Mouse (Mus musculus) large intestine, adult 2 months (tissue): ENCODE measurements around the gene Ccdc85c. TPM values are rescaled to one million over a fixed set of nuclear protein-coding genes. Genes with fewer than 3 reads are reported as not detected.

Experiments
- DNase-seq: peaks from one replicate; pipeline ENCODE4 v3.0.0-alpha.2; 2012; ENCODE audit warnings: low read depth, low spot score
- WGBS: fragments of 180-500 bp; shearing (Covaris S2); methylation state at CpG from one replicate; pipeline ENCODE4 v1.1.7; 2018; 5-methylcytosine and 5-hydroxymethylcytosine counted together
- polyA plus RNA-seq: library from polyadenylated mRNA; depleted of rRNA; stranded (reverse); fragments of >200 nt; gene quantifications from 2 replicates; pipeline ENCODE4 v1.2.3, GENCODE M21; 2012

The Ccdc85c gene
- polyA plus RNA-seq, 1 experiment: 40.1 TPM

DNA sequence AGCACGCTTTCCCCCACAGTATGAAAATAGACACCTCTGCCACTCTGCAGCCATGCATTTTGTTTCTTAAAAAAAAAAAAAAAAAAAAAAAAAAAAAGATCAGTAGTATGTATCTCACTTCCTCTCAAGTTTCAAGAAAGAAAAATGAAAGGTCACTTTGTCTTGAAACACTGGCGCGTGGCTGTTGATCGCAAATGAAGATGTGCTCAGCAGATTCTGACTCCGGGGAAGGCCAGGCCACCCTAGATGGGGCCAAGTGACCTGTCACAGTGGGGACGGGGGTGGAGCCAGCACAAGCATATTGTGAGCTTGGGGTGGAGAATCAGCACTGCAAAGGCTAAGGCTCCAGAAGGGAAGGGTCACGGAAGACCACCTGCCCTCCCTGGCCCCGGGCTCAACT, 71.3 kb downstream of the Ccdc85c start:
- 80% methylated on average over 8 of the region's 8 CpGs for WGBS
- DNase-seq: no peak

DNA sequence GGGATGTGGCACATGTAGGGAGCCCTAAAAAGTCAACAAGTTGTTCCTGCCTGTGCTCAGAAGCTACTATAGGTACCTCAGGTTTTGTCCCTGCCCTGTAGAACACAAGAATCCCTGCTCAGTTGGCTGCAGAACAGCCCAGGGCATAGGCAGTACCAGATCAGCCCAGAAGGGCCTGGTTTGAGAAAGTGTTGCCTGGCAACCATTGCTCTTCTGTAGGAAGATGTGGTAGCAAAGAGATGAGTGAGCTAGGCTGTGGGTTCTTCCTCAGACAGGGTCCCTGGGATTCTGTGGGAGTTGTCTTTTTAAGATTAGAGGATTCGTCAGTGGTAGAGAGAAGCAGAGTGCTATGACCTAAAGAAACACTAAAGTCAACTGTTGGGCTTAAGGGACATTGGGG, 75.1 kb downstream of the Ccdc85c start:
- 100% methylated on average over 1 of the region's 1 CpGs for WGBS
- DNase-seq: no peak

DNA sequence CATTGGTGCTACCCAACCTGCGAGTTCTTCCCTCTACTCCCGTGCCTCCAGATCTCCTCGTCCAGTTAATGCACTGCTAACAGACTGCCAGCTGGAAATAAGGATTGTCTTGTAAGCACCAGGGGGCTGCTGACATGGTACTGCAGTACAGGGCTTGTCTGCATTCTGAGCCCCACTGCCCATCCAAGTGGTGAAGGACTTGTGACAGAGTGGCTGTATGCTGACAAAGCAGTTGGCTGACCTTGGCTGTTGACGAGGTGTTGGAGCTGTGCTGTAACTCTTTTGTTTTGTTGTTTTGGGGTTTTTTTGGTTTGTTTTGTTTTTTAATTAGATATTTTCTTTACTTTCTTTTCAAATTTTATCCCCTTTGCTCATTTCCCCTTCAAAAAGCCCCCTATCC, 76.8 kb downstream of the Ccdc85c start:
- no peak for DNase-seq
- WGBS: 77% methylated on average over 4 of the region's 4 CpGs

DNA sequence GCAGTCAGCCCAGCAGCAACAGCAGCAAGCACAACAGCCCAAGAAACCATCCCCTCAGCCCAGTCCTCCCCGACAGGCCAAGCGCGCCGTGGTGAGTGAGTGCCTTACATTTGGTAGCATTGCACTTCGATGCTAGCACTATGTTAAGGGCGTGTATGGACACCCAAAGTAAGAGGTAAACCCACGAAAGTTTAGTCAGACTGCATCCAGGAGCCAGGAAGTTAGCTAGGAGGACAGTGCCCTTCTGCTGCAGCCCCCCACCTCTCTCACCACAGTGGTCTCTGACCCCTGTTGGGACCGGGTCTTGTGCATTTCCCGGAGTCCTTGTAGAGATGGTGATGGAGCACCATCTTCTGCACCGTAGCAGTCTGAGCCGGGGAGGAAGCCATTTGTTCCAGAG, 79.5 kb downstream of the Ccdc85c start:
- 95% methylated on average over 11 of the region's 11 CpGs for WGBS
- no peak for DNase-seq

DNA sequence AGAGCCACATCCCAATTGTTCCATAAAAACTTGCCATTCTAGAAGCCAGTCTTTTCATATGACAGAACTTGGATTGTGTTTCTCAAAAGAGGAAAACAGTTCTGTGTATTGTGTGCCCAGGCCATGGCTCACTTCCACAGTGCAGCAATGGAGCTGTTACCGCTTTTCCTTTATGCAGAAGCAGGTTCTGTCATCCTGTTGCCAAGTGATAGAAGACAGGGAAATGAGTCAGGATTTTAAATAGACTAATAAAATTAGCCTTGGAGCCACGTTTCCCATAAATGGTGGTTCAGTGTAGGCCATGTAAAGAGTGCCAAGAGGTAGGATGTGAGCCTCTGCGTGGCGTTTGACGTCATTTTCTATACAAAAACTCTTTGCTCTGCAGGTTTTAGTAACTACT, 81.3 kb downstream of the Ccdc85c start:
- 69% methylated on average over 5 of the region's 5 CpGs for WGBS

DNA sequence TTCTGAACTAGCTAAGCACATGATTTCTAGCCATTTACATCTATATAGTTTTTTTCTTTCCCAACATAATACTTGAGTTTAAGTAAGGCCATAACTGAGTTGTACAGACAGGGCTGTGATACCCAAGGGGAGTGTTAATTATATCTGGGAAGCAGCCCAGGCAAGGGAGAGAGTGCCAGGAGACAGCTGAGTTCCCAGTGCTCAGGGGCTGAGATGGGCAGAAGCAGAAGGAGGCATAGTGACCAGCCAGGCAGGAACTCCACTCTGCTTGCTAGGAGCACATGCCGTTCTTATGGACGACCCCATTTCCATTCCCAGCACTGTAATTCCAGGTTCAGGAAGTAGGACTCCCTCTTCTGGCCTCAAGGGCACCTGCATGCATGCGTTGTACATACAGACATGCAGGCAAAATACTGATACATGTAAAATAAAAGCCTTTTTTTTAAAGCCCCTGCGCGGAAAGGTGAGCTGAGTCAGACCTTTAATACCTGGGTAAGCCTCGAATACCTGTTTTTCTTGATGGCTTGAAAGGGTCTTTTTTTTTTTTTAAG, 87.6 kb downstream of the Ccdc85c start:
- 88% methylated on average over 6 of the region's 6 CpGs for WGBS
- no peak for DNase-seq

More for the DNA sequence above, 81.3 kb downstream of the Ccdc85c start:
- no peak for DNase-seq

DNA sequence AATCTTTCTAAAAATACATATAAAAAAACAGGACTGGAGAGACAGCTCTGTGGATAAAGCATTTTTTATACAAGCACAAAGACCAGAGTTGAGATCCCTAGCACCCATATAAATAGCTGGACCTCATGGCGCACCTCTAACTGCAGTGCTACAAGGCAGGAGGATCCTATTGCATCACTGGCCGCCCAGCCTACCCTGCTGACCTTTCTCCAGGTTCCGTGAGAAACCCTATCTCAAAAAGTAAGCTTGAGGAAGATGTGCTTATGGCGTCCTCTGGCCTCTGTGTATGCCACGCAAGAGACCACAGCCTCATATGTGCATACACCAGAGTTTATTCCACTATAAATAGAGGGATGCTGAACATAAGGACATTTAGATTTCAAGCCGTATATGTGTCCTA, 93.5 kb downstream of the Ccdc85c start:
- DNase-seq: no peak
- 90% methylated on average over 6 of the region's 6 CpGs for WGBS

DNA sequence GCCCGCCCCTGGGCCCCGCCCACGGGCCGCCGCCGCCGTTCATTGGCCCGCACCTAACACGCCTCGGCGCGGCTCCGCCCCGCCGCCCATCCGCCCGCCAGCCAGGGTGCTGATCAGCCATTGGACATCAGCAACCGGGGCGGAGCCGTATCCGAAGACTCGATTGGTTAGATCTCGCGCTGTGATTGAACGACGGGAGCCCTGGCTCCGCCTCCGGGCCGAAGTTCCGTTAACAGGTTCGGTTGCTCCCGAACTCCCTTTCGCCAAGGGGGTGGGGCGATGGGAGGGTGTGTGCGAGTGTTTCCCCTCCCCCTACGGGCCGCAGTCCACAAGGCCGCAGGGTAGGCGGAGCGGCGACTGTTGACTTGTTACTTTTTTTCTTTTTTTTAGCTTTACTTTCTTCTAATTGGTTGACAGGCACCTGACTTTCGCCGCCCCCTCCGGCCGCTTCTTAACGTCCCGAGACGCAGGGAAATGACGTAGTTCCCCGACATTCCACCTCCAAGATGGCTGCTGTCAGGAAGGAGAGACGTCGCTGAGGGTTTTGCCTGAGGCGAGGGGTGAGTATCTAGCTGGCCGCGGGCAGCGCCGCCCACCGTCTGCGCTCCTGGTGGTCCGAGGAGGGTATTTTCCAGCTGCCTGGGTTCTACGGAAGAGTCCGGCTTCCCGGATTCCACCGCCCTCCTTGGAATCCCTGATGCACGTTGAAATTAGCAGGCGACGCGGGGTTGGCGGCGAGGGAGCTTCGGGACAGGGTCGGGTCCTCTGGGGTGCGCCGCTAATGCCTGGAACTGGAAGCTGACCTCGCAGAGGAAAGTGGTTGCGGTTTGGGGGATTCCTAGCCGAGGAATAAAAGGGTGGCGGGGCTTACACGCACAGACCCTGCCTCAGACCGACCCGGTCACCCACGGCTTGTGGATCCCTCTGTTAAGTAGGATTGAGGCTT, 95.6 kb downstream of the Ccdc85c start, which contains the start of gene Ccnk:
Ccnk (plus strand) TSS at position 259 of the 946 bp plus-strand sequence.
- under 1% methylated on average over 77 of the region's 82 CpGs for WGBS
- peak; percentile 98 for DNase-seq

DNA sequence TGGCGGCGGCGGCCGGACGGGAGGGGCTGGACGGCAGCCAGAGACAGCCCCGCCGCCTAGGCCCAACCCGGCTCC, 96.1 kb downstream of the Ccdc85c start, which contains the start of gene Setd3:
Setd3 (minus strand) TSS at position 69 of the 75 bp plus-strand sequence.
- 0% methylated on average over 1 of the region's 9 CpGs for WGBS
- DNase-seq: no peak

DNA sequence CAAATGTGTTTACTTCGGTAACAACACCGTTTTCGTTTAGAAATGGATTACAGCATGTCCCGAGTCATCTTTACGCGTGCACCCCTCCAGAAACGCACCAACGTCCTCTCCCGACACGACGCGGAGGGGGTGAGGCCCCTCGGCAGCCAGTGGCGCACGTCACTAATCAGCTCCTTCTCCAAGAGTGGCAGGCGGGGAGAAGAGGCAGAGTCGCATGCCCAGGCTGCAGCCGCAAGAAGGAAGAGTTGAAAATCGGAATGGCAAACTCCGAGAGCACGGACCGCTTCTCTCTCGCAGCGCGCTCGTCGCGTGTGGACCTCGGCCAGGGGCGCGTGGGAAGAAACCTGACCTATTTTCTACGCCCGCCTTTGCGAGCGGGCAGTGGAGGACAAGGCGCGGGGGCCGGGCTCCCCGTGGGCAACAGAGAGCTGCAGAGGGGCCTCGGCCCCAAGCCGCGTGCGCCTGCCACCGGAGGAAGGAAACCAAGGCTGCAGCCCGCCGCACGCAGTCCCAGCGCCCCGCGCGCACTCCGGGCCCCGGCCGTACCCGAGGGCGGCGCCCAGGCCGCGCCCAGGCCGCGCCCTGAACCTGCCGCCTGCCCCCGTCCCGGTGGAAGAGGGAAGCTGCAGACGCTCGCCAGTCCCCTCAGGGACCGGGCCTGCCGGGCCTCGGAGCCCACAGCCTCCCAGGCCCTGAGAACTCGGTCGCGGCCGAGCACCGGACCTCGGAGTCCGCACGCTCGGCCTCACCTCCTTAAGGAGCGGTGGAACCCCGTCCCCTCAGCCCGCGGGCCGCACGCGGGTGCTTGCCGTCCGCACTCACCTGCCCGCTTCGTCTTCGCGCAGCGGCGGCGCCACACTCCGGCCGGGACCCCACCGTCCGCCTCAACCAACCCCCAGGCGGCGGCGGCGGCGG, 96.6 kb downstream of the Ccdc85c start:
- no peak for DNase-seq
- WGBS: under 1% methylated on average over 103 of the region's 103 CpGs

DNA sequence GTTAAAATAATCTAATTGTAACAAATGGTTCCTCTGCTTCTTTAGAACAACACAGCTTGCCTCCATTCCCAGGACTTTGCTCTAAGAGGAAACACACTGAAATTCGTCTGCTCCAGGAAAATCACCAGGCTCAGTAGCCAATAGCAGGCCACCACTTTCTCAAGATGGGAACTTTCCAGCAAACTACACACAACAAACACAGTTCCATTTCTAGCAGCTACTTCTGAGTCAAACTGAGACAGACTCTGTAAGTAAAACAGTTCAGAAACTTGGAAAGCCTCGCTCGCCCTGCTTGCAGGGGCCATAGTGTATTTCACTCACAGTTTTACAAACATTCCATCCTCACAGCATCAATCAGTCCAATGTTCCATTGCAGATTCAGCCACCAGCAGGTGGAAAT, 98.9 kb downstream of the Ccdc85c start:
- 44% methylated on average over 3 of the region's 3 CpGs for WGBS

DNA sequence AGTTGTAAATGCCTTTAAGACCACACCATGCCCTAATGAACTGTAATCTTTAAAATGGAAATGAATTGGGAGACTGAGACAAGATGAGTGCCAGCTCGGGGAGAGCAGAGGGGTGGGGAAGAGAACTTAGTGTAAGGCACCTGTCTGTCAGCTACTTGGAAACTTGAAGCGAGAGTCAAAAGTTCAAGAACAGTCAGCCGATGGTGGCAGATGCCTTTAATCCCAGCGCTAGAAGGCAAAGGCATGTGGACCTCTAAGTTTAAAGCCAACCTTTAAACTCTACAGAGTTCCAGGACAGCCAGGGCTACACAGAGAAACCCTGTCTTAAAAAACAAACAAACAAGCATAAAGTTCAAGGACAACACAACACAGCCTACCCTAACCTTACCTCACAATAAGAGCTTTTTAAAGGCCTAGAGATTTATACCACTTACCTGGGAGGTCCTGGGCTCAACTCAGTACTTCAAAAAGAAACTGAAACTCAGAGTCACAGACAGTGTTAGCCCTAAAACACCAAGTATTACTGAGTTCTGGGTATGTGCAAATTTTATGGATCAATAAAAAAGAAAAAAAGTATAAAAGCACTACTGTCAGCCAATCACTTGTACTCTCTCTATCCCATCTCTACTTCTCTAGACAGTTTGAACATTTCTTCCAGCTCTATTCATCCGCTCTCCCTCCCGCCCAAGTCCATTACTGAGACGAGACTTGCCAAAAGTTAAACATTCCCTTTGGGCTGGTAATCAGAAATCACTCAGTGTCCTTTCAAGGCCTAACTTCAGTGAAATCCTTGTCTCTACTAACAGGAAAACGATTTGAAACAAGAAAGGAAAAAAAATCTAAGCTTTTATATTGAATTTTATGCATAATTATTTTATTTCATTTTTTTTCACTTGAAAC, 100.4 kb downstream of the Ccdc85c start:
- no peak for DNase-seq
- WGBS: 22% methylated on average over 8 of the region's 8 CpGs

More for the DNA sequence above, 98.9 kb downstream of the Ccdc85c start:
- DNase-seq: no peak

DNA sequence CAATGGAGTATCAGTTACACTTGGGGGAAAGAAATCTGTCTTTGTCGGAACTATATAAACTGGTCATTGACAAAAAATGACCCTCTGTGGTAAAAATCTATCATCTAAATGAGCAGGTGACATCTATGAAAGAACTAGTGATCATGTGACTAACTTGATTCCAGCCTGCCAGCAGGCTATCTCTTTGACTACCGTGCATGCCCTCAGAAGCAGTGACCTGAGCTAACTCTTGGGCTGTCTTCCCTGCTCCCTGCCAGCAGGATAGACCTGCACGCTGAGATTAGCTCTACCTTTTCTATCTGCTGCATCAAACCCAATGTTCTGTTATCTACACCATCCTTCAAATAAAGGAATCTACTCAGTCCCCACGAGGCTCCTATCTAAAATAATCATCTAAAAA, 102.6 kb downstream of the Ccdc85c start:
- WGBS: 58% methylated on average over 4 of the region's 4 CpGs
- DNase-seq: no peak

DNA sequence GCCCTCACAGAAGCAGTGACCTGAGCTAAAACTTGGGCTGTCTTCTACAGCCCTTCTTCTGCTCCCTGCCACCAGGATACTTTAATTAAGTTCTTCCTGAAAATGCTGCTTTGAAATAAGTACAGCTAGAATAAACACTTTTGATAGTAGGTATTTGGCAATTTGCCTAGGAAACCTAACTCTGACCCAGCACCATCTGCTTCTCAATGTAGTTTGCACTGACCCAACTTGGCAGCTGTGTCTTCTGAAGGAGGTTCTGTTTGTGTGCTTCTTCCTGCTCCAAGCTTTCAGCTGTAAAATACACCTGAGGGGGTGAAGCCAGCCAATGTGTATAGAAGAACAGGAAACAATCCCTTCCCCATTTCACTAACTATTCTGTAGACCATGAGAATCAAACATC, 103.9 kb downstream of the Ccdc85c start:
- DNase-seq: no peak

DNA sequence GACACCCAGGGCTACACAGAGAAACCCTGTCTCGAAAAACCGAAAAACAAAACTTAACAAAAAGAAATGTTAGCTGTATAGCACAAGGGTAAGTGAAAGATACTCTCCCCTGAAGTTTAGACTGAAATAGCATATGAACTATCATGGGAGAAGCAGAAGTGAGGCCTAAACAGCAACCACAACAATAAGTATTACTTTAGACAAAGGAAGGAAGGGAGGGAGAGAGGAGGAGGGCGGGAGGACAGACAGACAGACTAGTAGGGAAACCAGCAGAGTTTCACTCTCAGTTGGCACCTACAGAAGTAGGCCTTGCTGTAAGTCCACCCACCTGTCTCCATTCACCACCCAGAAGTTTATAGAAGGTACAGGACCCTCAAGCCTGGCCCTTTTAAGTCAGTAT, 104.8 kb downstream of the Ccdc85c start:
- WGBS: 89% methylated on average over 3 of the region's 3 CpGs
- DNase-seq: no peak

DNA sequence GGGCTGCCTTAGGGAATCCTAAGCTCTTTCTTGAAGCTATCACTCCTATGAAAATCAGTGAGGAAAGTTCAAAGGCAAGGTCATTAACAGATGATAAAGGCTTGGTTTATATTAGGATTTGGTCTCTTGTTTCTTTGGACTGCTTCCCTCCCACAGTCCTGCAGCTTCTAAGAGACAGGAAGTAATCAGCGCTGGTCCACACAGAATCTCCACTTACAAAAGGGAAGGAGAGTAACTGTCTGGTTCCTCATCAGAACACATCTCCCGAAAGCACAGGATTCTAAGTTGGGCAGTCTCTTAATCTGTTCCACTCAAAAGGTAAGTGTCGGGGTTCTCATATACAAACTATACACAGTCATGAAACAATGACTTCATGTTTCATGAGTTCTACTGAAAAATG, 106.3 kb downstream of the Ccdc85c start:
- WGBS: 59% methylated on average over 3 of the region's 3 CpGs
- DNase-seq: no peak

DNA sequence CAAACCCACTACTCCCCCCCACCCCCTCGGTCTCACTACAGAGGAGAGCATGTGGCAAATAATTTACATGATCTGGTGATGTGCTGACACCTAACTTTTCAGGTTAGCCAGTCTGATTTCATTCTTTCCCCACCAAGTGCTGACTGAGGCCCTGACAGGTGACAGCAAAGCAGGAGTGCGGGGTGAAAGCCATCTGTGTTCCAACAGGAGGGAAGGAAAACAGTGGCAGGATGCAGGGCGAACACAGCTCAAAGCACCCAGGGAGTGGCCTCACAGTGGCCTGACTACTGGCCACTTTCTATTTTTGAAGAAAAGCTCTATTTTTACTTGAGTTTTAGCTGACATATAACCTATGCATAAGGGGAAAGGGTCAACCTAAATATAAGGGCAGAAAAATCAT, 111.5 kb downstream of the Ccdc85c start:
- 90% methylated on average over 3 of the region's 3 CpGs for WGBS

DNA sequence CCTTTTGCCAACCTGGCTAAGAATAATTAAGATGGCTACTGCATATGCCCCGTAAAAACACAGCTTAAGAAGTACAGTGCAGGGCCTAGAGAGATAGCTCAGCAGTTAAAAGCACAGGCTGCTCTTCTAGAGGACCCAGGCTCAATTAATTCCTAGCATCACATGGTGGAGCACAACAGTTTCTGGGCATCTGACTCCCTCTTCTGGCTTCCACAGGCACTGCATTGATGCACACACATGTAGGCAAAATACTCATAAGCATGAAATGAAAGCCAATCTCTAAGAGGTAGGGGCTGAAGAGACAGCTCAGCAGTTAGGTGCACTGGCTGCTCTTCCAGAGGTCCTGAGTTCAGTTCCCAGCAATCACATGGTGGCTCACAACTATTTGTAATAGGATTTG, 113.2 kb downstream of the Ccdc85c start:
- 88% methylated on average over 1 of the region's 1 CpGs for WGBS
- DNase-seq: no peak

More for the DNA sequence above, 111.5 kb downstream of the Ccdc85c start:
- no peak for DNase-seq

DNA sequence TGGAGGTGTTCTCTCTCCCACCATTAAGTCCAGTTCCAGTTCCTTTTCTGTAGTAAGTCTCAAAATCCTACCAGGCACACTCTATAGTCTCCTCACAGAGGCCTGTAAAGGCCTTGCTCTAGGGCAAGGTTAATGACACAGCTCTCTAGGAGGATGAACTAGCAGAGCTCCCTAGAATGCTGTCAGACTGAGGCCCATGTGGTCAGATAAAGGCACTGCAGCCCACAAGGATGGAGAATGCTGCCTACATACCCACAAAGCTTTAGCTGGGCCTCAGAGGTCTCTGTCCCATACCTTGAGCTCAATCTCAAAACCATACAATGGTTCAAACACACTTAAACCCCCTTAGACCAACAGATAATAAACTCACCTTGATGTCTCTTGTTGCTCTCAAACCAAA, 115.4 kb downstream of the Ccdc85c start:
- no peak for DNase-seq
